Mouse (Mus musculus): ENCODE data around the gene Tbc1d20. TPM values are rescaled to one million over a fixed set of nuclear protein-coding genes. Genes with fewer than 3 reads are reported as not detected.

The Tbc1d20 gene
- 56.9 TPM for total RNA-seq (2023)

GRCm38 (mm10) chr2:152293727-152294475 is at the start of gene Tbc1d20:
Tbc1d20 (plus strand) TSS chr2:152293828.

GRCm38 (mm10) chr2:152332101-152332825 is 38.6 kb downstream of the Tbc1d20 start, which contains the start of gene Rbck1:
Rbck1 (minus strand) TSS chr2:152332653.

GRCm38 (mm10) chr2:152343329-152344213 is 49.9 kb downstream of the Tbc1d20 start, which contains the start of gene Trib3:
Trib3 (minus strand) TSS chr2:152344032.

Other genes starting within 250 kb of the Tbc1d20 start
- gene Scrt2, start 212.3 kb upstream of the Tbc1d20 start, total RNA-seq (2023), result not detected
- gene Srxn1, start 188.3 kb upstream of the Tbc1d20 start, total RNA-seq (2023), result 0.38 TPM
- not detected for gene Tcf15, start 150.3 kb upstream of the Tbc1d20 start, total RNA-seq (2023)
- 104 TPM for gene Csnk2a1, start 67.0 kb upstream of the Tbc1d20 start, total RNA-seq (2023)
- gene Rbck1, start 38.8 kb downstream of the Tbc1d20 start, total RNA-seq (2023), result 231 TPM
- 20.1 TPM for gene Trib3, start 50.2 kb downstream of the Tbc1d20 start, total RNA-seq (2023)
- not detected for gene Nrsn2, start 82.8 kb downstream of the Tbc1d20 start, total RNA-seq (2023)
- gene Sox12, start 104.2 kb downstream of the Tbc1d20 start, total RNA-seq (2023), result 0.56 TPM
- gene Zcchc3, start 121.2 kb downstream of the Tbc1d20 start, total RNA-seq (2023), result 1.4 TPM
- not detected for gene 6820408C15Rik, start 121.8 kb downstream of the Tbc1d20 start, total RNA-seq (2023)
- gene Defb23, start 170.8 kb downstream of the Tbc1d20 start, total RNA-seq (2023), result not detected
- gene Defb20, start 183.2 kb downstream of the Tbc1d20 start, total RNA-seq (2023), result not detected
- gene Defb22, start 196.3 kb downstream of the Tbc1d20 start, total RNA-seq (2023), result not detected
- gene Defb26, start 217.9 kb downstream of the Tbc1d20 start, total RNA-seq (2023), result not detected
- not detected for gene Defb28, start 224.4 kb downstream of the Tbc1d20 start, total RNA-seq (2023)
- not detected for gene Defb29, start 246.3 kb downstream of the Tbc1d20 start, total RNA-seq (2023)

Measured in CD4-positive naive resting alpha-beta T cell, adult 76 days (primary cell).